Mouse (Mus musculus): ENCODE measurements around the gene Cypt12. TPM values are rescaled to one million over a fixed set of nuclear protein-coding genes. Genes with fewer than 3 reads are reported as not detected.

The Cypt12 gene
- not detected in 2 replicates for total RNA-seq (2017)

- no peak for ATAC-seq (replicated peaks in 1 of 2; ENCODE audit: insufficient read depth in 1 of 2, low FRiP score in 2 of 2, low TSS enrichment in 1 of 2, low read depth in 1 of 2, poor library complexity in 2 of 2, severe bottlenecking in 2 of 2)
Observed at GRCm38 (mm10) chr3:17948299-17948698, at the start of gene Cypt12. Gene Cypt12 (plus strand): TSS chr3:17948410.

GRCm38 (mm10) chr3:17913796-17914195 lies 34.4 kb upstream of the Cypt12 start:
- ATAC-seq (replicated peaks in 1 of 2; ENCODE audit: insufficient read depth in 1 of 2, low FRiP score in 2 of 2, low TSS enrichment in 1 of 2, low read depth in 1 of 2, poor library complexity in 2 of 2, severe bottlenecking in 2 of 2), result no peak

GRCm38 (mm10) chr3:17940206-17940605 lies 8.0 kb upstream of the Cypt12 start:
- no peak for ATAC-seq (replicated peaks in 1 of 2; ENCODE audit: insufficient read depth in 1 of 2, low FRiP score in 2 of 2, low TSS enrichment in 1 of 2, low read depth in 1 of 2, poor library complexity in 2 of 2, severe bottlenecking in 2 of 2)
